Mouse (Mus musculus): ENCODE measurements at regions not wholly inside any gene's neighbourhood (a gene's known extent, or its start where the extent isn't known, plus 50 kb on each side); places are given as distances from the start of the nearest gene placed in this dataset.

DNA sequence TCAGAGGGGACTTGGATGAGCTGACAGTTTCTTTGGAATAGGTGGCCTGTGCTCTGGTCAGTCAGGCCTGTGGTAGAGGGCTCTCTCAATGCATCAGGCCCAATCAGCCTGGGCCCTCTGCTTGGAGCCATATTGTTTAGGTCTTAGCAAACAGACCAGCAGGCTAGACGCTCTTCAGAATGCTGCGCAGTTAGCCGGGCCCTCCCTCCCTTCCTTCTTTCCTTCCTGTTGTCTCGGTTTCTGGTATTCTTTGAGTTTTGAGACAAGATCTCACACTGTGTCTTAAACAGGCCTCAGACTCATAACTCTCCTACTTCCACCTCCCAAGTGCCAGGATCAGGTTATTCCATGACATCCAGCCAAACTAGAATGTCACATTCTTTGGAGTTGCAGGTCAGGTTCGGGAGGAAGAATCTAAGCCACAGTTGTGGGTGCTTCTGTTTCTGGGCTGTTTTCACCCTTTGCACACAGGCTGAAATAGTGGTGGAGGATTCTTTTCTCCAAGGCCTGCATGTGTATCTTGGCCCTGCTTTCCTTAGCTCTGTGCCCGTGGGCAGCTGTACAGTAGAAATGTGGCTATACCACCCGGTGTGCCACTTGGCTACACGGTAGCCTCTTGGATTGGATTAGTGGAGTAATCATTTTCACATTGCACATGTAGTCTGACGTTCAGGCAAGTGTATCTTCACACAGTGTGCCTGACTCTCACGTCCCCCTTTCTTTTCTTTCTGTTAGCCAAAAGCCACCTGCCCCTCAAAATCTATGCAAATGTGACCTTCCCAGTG is 62.4 kb upstream of the Bcl6 start:
- no peaks in the 10 kb centered on the region for H3K27me3 ChIP-seq (ENCODE audit: insufficient read depth, low read length)
- no peak overlapping the region for H3K9ac ChIP-seq
- H3K36me3 ChIP-seq (ENCODE audit: insufficient read depth), result no peaks in the 10 kb centered on the region
- no peak overlapping the region for H3K4me2 ChIP-seq (ENCODE audit: low read depth)
- TF ChIP-seq CTCF (IDR thresholded peaks at IDR 0.05; ENCODE audit: low read depth), result no peak
- H3K9me3 ChIP-seq (ENCODE audit: low read length), result no peaks in the 10 kb centered on the region
- ATAC-seq, result no peak
- no peak for DNase-seq
- H3K4me1 ChIP-seq (ENCODE audit: insufficient read depth), result no peaks in the 10 kb centered on the region
- 83% methylated on average over 10 of the region's 10 CpGs for WGBS
- no peak overlapping the region for H3K4me3 ChIP-seq (ENCODE audit: low read depth, low read length)
- no peak overlapping the region for H3K27ac ChIP-seq (ENCODE audit: low read depth, low read length)

DNA sequence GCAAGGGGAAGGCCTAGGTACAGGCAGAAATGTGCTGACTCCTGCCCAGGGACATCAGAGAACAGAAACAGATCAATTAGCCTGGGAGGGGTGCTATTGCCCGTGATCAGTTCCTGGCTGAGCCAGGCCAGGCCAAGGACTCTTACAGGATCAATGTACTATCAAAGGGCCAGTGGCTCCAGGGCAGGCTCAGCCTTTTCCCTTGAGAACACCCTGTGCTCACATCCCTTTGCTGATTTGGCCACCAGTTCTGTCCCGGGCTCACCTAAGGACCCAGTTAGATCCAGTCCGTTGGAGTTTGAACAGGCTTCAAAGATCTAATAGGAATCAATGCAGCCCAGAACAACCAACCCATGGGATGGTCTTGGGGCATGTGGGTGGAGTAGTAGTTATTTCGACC is 55.1 kb upstream of the Bcl6 start:
- Histone ChIP-seq H3K36me3 (ENCODE audit: insufficient read depth) (no peaks in the 10 kb centered on the region), H3K9me3 (ENCODE audit: low read length) (no peaks in the 10 kb centered on the region), H3K4me3 (ENCODE audit: low read depth, low read length) (no peak overlapping the region), H3K9ac (no peak overlapping the region), H3K4me1 (ENCODE audit: insufficient read depth) (no peaks in the 10 kb centered on the region), H3K27me3 (ENCODE audit: insufficient read depth, low read length) (no peaks in the 10 kb centered on the region), H3K27ac (ENCODE audit: low read depth, low read length) (no peak overlapping the region), H3K4me2 (ENCODE audit: low read depth) (no peak overlapping the region)
- ATAC-seq (no peak), DNase-seq (no peak)
- no peak for TF ChIP-seq CTCF (IDR thresholded peaks at IDR 0.05; ENCODE audit: low read depth)
- 85% methylated on average over 4 of the region's 4 CpGs for WGBS

DNA sequence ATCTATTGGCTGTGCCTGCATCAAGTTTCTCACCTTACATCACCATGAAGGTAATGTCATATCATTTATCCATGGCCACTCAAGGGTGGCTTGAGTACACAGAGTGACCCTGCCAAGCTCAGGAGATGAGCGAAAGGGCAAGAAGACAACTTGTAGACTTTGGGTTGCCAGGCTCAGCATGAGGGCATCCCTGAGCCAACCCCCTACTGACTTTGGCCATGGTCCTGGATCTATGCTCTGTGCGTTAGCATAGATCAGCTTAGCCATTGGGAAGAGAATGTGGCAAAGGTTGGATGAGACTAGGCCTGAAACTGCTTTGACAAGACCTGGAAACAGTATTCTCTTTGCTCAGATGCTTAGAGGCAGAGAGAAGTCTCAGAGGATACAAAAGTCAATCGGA is 54.3 kb upstream of the Bcl6 start:
- TF ChIP-seq CTCF (IDR thresholded peaks at IDR 0.05; ENCODE audit: low read depth), result no peak

DNA sequence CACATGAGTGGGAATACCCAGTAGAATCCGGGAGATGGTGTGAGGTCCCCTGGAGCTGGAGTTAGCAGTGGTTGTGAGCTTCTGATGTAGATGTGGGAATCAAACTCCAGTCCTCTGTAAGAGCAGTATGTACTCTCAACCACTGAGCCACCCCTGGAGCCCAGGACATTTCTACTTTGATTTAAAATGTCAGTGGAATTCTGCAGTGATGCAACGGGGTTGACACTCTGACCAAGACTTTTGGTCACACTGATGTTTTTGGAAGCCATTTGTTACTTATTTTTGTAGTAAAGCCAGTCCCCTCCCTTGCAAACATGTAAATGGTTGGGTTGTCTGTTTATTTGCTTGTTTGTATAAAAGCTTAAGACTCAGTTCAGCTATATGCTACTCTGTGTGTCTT is 53.6 kb upstream of the Bcl6 start:
- 94% methylated on average over 2 of the region's 2 CpGs for WGBS
- no peak overlapping the region for H3K4me2 ChIP-seq (ENCODE audit: low read depth)
- H3K9ac ChIP-seq, result no peak overlapping the region
- H3K27ac ChIP-seq (ENCODE audit: low read depth, low read length), result no peak overlapping the region
- H3K9me3 ChIP-seq (ENCODE audit: low read length), result no peaks in the 10 kb centered on the region
- no peaks in the 10 kb centered on the region for H3K36me3 ChIP-seq (ENCODE audit: insufficient read depth)
- H3K4me1 ChIP-seq (ENCODE audit: insufficient read depth), result no peaks in the 10 kb centered on the region
- no peak for ATAC-seq
- TF ChIP-seq CTCF (IDR thresholded peaks at IDR 0.05; ENCODE audit: low read depth), result no peak
- H3K4me3 ChIP-seq (ENCODE audit: low read depth, low read length), result no peak overlapping the region
- no peak for DNase-seq
- H3K27me3 ChIP-seq (ENCODE audit: insufficient read depth, low read length), result no peaks in the 10 kb centered on the region

More for the DNA sequence above, 54.3 kb upstream of the Bcl6 start:
- Histone ChIP-seq H3K4me2 (ENCODE audit: low read depth) (no peak overlapping the region), H3K4me3 (ENCODE audit: low read depth, low read length) (no peak overlapping the region), H3K27ac (ENCODE audit: low read depth, low read length) (no peak overlapping the region), H3K9ac (no peak overlapping the region), H3K36me3 (ENCODE audit: insufficient read depth) (no peaks in the 10 kb centered on the region), H3K4me1 (ENCODE audit: insufficient read depth) (no peaks in the 10 kb centered on the region), H3K27me3 (ENCODE audit: insufficient read depth, low read length) (no peaks in the 10 kb centered on the region), H3K9me3 (ENCODE audit: low read length) (no peaks in the 10 kb centered on the region)
- 94% methylated on average over 3 of the region's 3 CpGs for WGBS
- ATAC-seq (no peak), DNase-seq (no peak)

DNA sequence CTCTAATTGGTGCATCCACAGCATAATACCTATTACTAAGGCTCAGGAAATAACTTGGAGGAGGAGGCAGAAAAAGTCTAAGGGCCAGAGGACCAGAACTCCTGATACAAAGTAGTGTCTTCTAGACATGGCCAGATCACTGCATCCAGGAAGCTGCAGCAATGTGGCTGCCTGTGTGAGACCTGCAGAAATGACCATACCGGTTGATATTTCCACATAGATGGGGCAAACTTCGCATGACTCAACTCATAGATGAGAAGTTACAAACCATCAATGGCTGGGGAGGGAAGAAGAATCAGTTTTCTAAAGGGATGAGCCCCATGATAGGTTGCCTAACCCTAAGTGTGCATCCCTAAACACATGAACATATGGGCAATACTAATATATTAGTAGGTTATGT is 52.8 kb upstream of the Bcl6 start:
- 91% methylated on average over 2 of the region's 2 CpGs for WGBS
- H3K4me2 ChIP-seq (ENCODE audit: low read depth), result no peak overlapping the region
- no peak for TF ChIP-seq CTCF (IDR thresholded peaks at IDR 0.05; ENCODE audit: low read depth)

DNA sequence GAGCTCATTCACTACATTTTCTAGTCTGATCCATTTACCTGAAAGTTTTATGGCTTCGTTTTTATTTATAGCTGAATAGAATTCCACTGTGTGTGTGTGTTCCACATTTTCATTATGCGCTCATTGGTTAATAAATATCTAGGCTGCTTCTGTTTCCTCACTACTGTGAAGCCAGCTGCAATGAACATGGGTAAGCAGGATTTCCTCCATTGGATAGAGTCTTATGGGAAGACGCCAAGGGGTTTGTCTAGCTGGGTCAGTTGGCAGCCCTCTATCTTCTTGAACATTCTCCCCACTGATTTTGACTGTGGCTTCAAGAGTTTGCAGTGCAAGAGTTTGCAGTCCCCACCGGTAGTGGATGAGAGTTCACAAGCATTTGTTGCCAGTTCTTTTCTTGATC is 51.1 kb upstream of the Bcl6 start:
- H3K4me2 ChIP-seq (ENCODE audit: low read depth), result no peak overlapping the region
- 82% methylated on average over 4 of the region's 4 CpGs for WGBS
- no peaks in the 10 kb centered on the region for H3K36me3 ChIP-seq (ENCODE audit: insufficient read depth)
- H3K4me3 ChIP-seq (ENCODE audit: low read depth, low read length), result no peak overlapping the region
- no peaks in the 10 kb centered on the region for H3K9me3 ChIP-seq (ENCODE audit: low read length)
- ATAC-seq (no peak), DNase-seq (no peak)
- no peak for TF ChIP-seq CTCF (IDR thresholded peaks at IDR 0.05; ENCODE audit: low read depth)
- H3K4me1 ChIP-seq (ENCODE audit: insufficient read depth), result no peaks in the 10 kb centered on the region
- H3K9ac ChIP-seq, result no peak overlapping the region
- H3K27ac ChIP-seq (ENCODE audit: low read depth, low read length), result no peak overlapping the region
- no peaks in the 10 kb centered on the region for H3K27me3 ChIP-seq (ENCODE audit: insufficient read depth, low read length)

More for the DNA sequence above, 52.8 kb upstream of the Bcl6 start:
- Histone ChIP-seq H3K4me3 (ENCODE audit: low read depth, low read length) (no peak overlapping the region), H3K9me3 (ENCODE audit: low read length) (no peaks in the 10 kb centered on the region), H3K9ac (no peak overlapping the region), H3K4me1 (ENCODE audit: insufficient read depth) (no peaks in the 10 kb centered on the region), H3K27me3 (ENCODE audit: insufficient read depth, low read length) (no peaks in the 10 kb centered on the region), H3K27ac (ENCODE audit: low read depth, low read length) (no peak overlapping the region), H3K36me3 (ENCODE audit: insufficient read depth) (no peaks in the 10 kb centered on the region)
- DNase-seq (no peak), ATAC-seq (no peak)

All from forebrain, postnatal 0 days (tissue).